Mouse (Mus musculus): Measurements from ENCODE around the gene Aagab. TPM values are rescaled to one million over a fixed set of nuclear protein-coding genes. Genes with fewer than 3 reads are reported as not detected.

The Aagab gene
- total and polyA plus RNA-seq, 2 experiments from 2014 or later, result 12.9 to 23.5 TPM

- no peak for ATAC-seq (ENCODE audit: insufficient read depth, low read depth)
- no peak for DNase-seq (ENCODE audit: low spot score)
- H3K27ac ChIP-seq (ENCODE audit: low read depth), result no peak overlapping the region
- TF ChIP-seq CTCF (IDR thresholded peaks at IDR 0.05; ENCODE audit: low read depth) (no peak), EP300 (IDR thresholded peaks at IDR 0.05; ENCODE audit: low read depth) (no peak)
- no peak overlapping the region for H3K4me2 ChIP-seq (ENCODE audit: low read depth, low read length)
- H3K4me1 ChIP-seq (ENCODE audit: control insufficient read depth, insufficient read depth), result peaks cover 2% of the 10 kb centered on the region; the same call in 1 of the 2 replicates
- no peaks in the 10 kb centered on the region for H3K27me3 ChIP-seq (ENCODE audit: control insufficient read depth, insufficient read depth, low read length)
- H3K36me3 ChIP-seq (replicated peaks; ENCODE audit: control insufficient read depth, insufficient read depth, low read length), result no peaks in the 10 kb centered on the region
- H3K4me3 ChIP-seq (ENCODE audit: low read depth, low read length), result no peak overlapping the region
- WGBS, result 86% methylated on average over 3 of the region's 3 CpGs
- no peak overlapping the region for H3K9ac ChIP-seq (replicated peaks; ENCODE audit: low read depth, low read length)
- no peaks in the 10 kb centered on the region for H3K9me3 ChIP-seq (replicated peaks; ENCODE audit: control insufficient read depth, low read length)
Measured at GRCm38 (mm10) chr9:63577469-63577868, 25.0 kb upstream of the Aagab start.

GRCm38 (mm10) chr9:63579644-63580043, 22.8 kb upstream of the Aagab start:
- ATAC-seq (ENCODE audit: insufficient read depth, low read depth) (no peak), DNase-seq (ENCODE audit: low spot score) (no peak)
- Histone ChIP-seq H3K9ac (replicated peaks; ENCODE audit: low read depth, low read length) (no peak overlapping the region), H3K4me2 (ENCODE audit: low read depth, low read length) (no peak overlapping the region), H3K27ac (ENCODE audit: low read depth) (no peak overlapping the region), H3K4me3 (ENCODE audit: low read depth, low read length) (no peak overlapping the region), H3K36me3 (replicated peaks; ENCODE audit: control insufficient read depth, insufficient read depth, low read length) (no peaks in the 10 kb centered on the region), H3K4me1 (ENCODE audit: control insufficient read depth, insufficient read depth) (peaks cover 2% of the 10 kb centered on the region; the same call in 1 of the 2 replicates), H3K9me3 (replicated peaks; ENCODE audit: control insufficient read depth, low read length) (no peaks in the 10 kb centered on the region), H3K27me3 (ENCODE audit: control insufficient read depth, insufficient read depth, low read length) (no peaks in the 10 kb centered on the region)
- WGBS, result 90% methylated on average over 5 of the region's 5 CpGs
- TF ChIP-seq CTCF (IDR thresholded peaks at IDR 0.05; ENCODE audit: low read depth) (no peak; the same call in 1 of the 2 replicates), EP300 (IDR thresholded peaks at IDR 0.05; ENCODE audit: low read depth) (no peak)

GRCm38 (mm10) chr9:63580046-63580445, 22.4 kb upstream of the Aagab start:
- H3K27me3 ChIP-seq (ENCODE audit: control insufficient read depth, insufficient read depth, low read length), result no peaks in the 10 kb centered on the region
- no peaks in the 10 kb centered on the region for H3K36me3 ChIP-seq (replicated peaks; ENCODE audit: control insufficient read depth, insufficient read depth, low read length)
- H3K4me2 ChIP-seq (ENCODE audit: low read depth, low read length), result no peak overlapping the region
- H3K4me1 ChIP-seq (ENCODE audit: control insufficient read depth, insufficient read depth), result peaks cover 2% of the 10 kb centered on the region; the same call in 1 of the 2 replicates
- WGBS, result 73% methylated on average over 2 of the region's 2 CpGs
- TF ChIP-seq CTCF (IDR thresholded peaks at IDR 0.05; ENCODE audit: low read depth), result no peak
- no peak for TF ChIP-seq EP300 (IDR thresholded peaks at IDR 0.05; ENCODE audit: low read depth)
- no peak for DNase-seq (ENCODE audit: low spot score)
- no peak overlapping the region for H3K4me3 ChIP-seq (ENCODE audit: low read depth, low read length)
- H3K9me3 ChIP-seq (replicated peaks; ENCODE audit: control insufficient read depth, low read length), result no peaks in the 10 kb centered on the region
- no peak overlapping the region for H3K9ac ChIP-seq (replicated peaks; ENCODE audit: low read depth, low read length)
- no peak overlapping the region for H3K27ac ChIP-seq (ENCODE audit: low read depth)
- no peak for ATAC-seq (ENCODE audit: insufficient read depth, low read depth)

- no peak for ATAC-seq (ENCODE audit: insufficient read depth, low read depth)
- TF ChIP-seq CTCF (IDR thresholded peaks at IDR 0.05; ENCODE audit: low read depth) (no peak), EP300 (IDR thresholded peaks at IDR 0.05; ENCODE audit: low read depth) (no peak)
- peaks cover 2% of the 10 kb centered on the region; the same call in 1 of the 2 replicates for H3K4me1 ChIP-seq (ENCODE audit: control insufficient read depth, insufficient read depth)
- H3K27ac ChIP-seq (ENCODE audit: low read depth), result no peak overlapping the region
- no peak overlapping the region for H3K9ac ChIP-seq (replicated peaks; ENCODE audit: low read depth, low read length)
- no peaks in the 10 kb centered on the region for H3K27me3 ChIP-seq (ENCODE audit: control insufficient read depth, insufficient read depth, low read length)
- no peaks in the 10 kb centered on the region for H3K9me3 ChIP-seq (replicated peaks; ENCODE audit: control insufficient read depth, low read length)
- 32% methylated on average over 4 of the region's 4 CpGs for WGBS
- no peak overlapping the region for H3K4me3 ChIP-seq (ENCODE audit: low read depth, low read length)
- H3K4me2 ChIP-seq (ENCODE audit: low read depth, low read length), result no peak overlapping the region
- DNase-seq (ENCODE audit: low spot score), result peak; percentile 35
- no peaks in the 10 kb centered on the region for H3K36me3 ChIP-seq (replicated peaks; ENCODE audit: control insufficient read depth, insufficient read depth, low read length)
Measured at GRCm38 (mm10) chr9:63581778-63582177, 20.7 kb upstream of the Aagab start.

- H3K9ac ChIP-seq (replicated peaks; ENCODE audit: low read depth, low read length), result no peak overlapping the region
- no peak overlapping the region for H3K4me3 ChIP-seq (ENCODE audit: low read depth, low read length)
- H3K9me3 ChIP-seq (replicated peaks; ENCODE audit: control insufficient read depth, low read length), result no peaks in the 10 kb centered on the region
- no peak for ATAC-seq (ENCODE audit: insufficient read depth, low read depth)
- DNase-seq (ENCODE audit: low spot score), result no peak
- H3K4me2 ChIP-seq (ENCODE audit: low read depth, low read length), result no peak overlapping the region
- H3K36me3 ChIP-seq (replicated peaks; ENCODE audit: control insufficient read depth, insufficient read depth, low read length), result no peaks in the 10 kb centered on the region
- peaks cover 2% of the 10 kb centered on the region; the same call in 1 of the 2 replicates for H3K4me1 ChIP-seq (ENCODE audit: control insufficient read depth, insufficient read depth)
- no peak overlapping the region for H3K27ac ChIP-seq (ENCODE audit: low read depth)
- TF ChIP-seq CTCF (IDR thresholded peaks at IDR 0.05; ENCODE audit: low read depth), result no peak
- TF ChIP-seq EP300 (IDR thresholded peaks at IDR 0.05; ENCODE audit: low read depth), result no peak
- no peaks in the 10 kb centered on the region for H3K27me3 ChIP-seq (ENCODE audit: control insufficient read depth, insufficient read depth, low read length)
- WGBS, result 88% methylated on average over 6 of the region's 6 CpGs
Measured at GRCm38 (mm10) chr9:63585251-63585650, 17.2 kb upstream of the Aagab start.

- TF ChIP-seq CTCF (IDR thresholded peaks at IDR 0.05; ENCODE audit: low read depth) (no peak), EP300 (IDR thresholded peaks at IDR 0.05; ENCODE audit: low read depth) (no peak)
- Histone ChIP-seq H3K4me1 (ENCODE audit: control insufficient read depth, insufficient read depth) (no peaks in the 10 kb centered on the region), H3K27ac (ENCODE audit: low read depth) (no peak overlapping the region), H3K36me3 (replicated peaks; ENCODE audit: control insufficient read depth, insufficient read depth, low read length) (no peaks in the 10 kb centered on the region), H3K4me3 (ENCODE audit: low read depth, low read length) (no peak overlapping the region), H3K27me3 (ENCODE audit: control insufficient read depth, insufficient read depth, low read length) (no peaks in the 10 kb centered on the region), H3K9ac (replicated peaks; ENCODE audit: low read depth, low read length) (no peak overlapping the region), H3K9me3 (replicated peaks; ENCODE audit: control insufficient read depth, low read length) (no peaks in the 10 kb centered on the region), H3K4me2 (ENCODE audit: low read depth, low read length) (no peak overlapping the region)
- DNase-seq (ENCODE audit: low spot score), result no peak
- 75% methylated on average over 6 of the region's 6 CpGs for WGBS
- ATAC-seq (ENCODE audit: insufficient read depth, low read depth), result no peak
Measured at GRCm38 (mm10) chr9:63589209-63589608, 13.3 kb upstream of the Aagab start.
